Mouse (Mus musculus) kidney, postnatal 4 days (tissue): Measurements from ENCODE around the gene Rps6kl1.
"Not testable (repeated sequence)": the region's sequence is repeated elsewhere in the genome, so short reads cannot be mapped to it uniquely, and the experiment has no call there.

Source experiments
- DNase-seq, 2 experiments: peaks; one replicate each; pipeline ENCODE4 v3.0.0; 2021; ENCODE audit warnings: mixed read lengths in 2 of 2

The Rps6kl1 gene

GRCm38 (mm10) chr12:85175087-85175675, 24.1 kb upstream of the Rps6kl1 start:
- no peak for DNase-seq

GRCm38 (mm10) chr12:85174016-85174415, 23.0 kb upstream of the Rps6kl1 start:
- no peak for DNase-seq

- DNase-seq = no peak
These were observed 19.9 kb upstream of the Rps6kl1 start for GRCm38 (mm10) chr12:85170948-85171307.

GRCm38 (mm10) chr12:85170284-85170947, 19.4 kb upstream of the Rps6kl1 start:
- DNase-seq = no peak

- no peak for DNase-seq
These were observed 18.8 kb upstream of the Rps6kl1 start for GRCm38 (mm10) chr12:85169877-85170276.

GRCm38 (mm10) chr12:85169117-85169858, 18.2 kb upstream of the Rps6kl1 start:
- peak; percentile 94 to 95 for DNase-seq

GRCm38 (mm10) chr12:85166631-85167030, 15.6 kb upstream of the Rps6kl1 start:
- DNase-seq = no peak

GRCm38 (mm10) chr12:85164996-85165395, 13.9 kb upstream of the Rps6kl1 start:
- DNase-seq = no peak

GRCm38 (mm10) chr12:85159592-85159991, 8.5 kb upstream of the Rps6kl1 start:
- DNase-seq = no peak

GRCm38 (mm10) chr12:85158801-85159200, 7.7 kb upstream of the Rps6kl1 start:
- no peak for DNase-seq

GRCm38 (mm10) chr12:85157797-85158460, 6.9 kb upstream of the Rps6kl1 start:
- no peak for DNase-seq

- DNase-seq = no peak
These were observed 5.3 kb upstream of the Rps6kl1 start for GRCm38 (mm10) chr12:85156324-85156723.

- DNase-seq = no peak
These were observed 1.9 kb upstream of the Rps6kl1 start for GRCm38 (mm10) chr12:85153011-85153410.

- no peak for DNase-seq
These were observed 603 bp downstream of the Rps6kl1 start for GRCm38 (mm10) chr12:85150321-85151001.

- no peak for DNase-seq
These were observed 4.2 kb downstream of the Rps6kl1 start for GRCm38 (mm10) chr12:85146881-85147280.

- peak; percentile 50 to 64 for DNase-seq
These were observed 4.7 kb downstream of the Rps6kl1 start for GRCm38 (mm10) chr12:85146355-85146754.

- DNase-seq = peak; percentile 53 to 61
These were observed 5.4 kb downstream of the Rps6kl1 start for GRCm38 (mm10) chr12:85145630-85146029.

GRCm38 (mm10) chr12:85144821-85145220, 6.2 kb downstream of the Rps6kl1 start:
- DNase-seq = no peak

GRCm38 (mm10) chr12:85144276-85144675, 6.8 kb downstream of the Rps6kl1 start:
- not testable (repeated sequence) for DNase-seq

- peak; percentile 91 to 92 for DNase-seq
These were observed 8.3 kb downstream of the Rps6kl1 start for GRCm38 (mm10) chr12:85142803-85143202.

GRCm38 (mm10) chr12:85141096-85141495, 10.0 kb downstream of the Rps6kl1 start:
- DNase-seq = no peak

- DNase-seq = no peak
These were observed 10.9 kb downstream of the Rps6kl1 start for GRCm38 (mm10) chr12:85140036-85140701.
